Mouse (Mus musculus) limb, embryonic 13.5 days (tissue): ENCODE results near the gene 1300017J02Rik. TPM values are rescaled to one million over a fixed set of nuclear protein-coding genes. Genes with fewer than 3 reads are reported as not detected.

ENCODE experiments used
- ATAC-seq: fragments of 200-750 bp; cut with Nextera tagmentation; 2 replicates; pipeline ENCODE4 v1.8.0; 2017; ENCODE audit warnings: low read depth, moderate number of reproducible peaks, moderate TSS enrichment; ENCODE audit not compliant: low FRiP score
- H3K27ac ChIP-seq: fragments of 300-500 bp; sonication (generic); 2 replicates; pipeline ENCODE4 v1.5.1; 2015; ENCODE audit warnings: inconsistent platforms, mild to moderate bottlenecking, moderate library complexity
- H3K27me3 ChIP-seq: fragments of 300-500 bp; sonication (generic); 2 replicates; pipeline ENCODE4 v1.6.1; 2015; ENCODE audit warnings: mild to moderate bottlenecking, inconsistent platforms
- H3K36me3 ChIP-seq: fragments of 300-500 bp; sonication (generic); 2 replicates; pipeline ENCODE4 v1.6.1; 2015; ENCODE audit warnings: inconsistent platforms, mild to moderate bottlenecking, moderate library complexity
- H3K4me1 ChIP-seq: fragments of 300-500 bp; sonication (generic); 2 replicates; pipeline ENCODE4 v1.6.1; 2015; ENCODE audit warnings: inconsistent platforms
- H3K4me2 ChIP-seq: fragments of 300-500 bp; sonication (generic); replicated peaks from 2 replicates; pipeline ENCODE4 v1.6.1; 2015; ENCODE audit warnings: inconsistent platforms, mild to moderate bottlenecking, moderate library complexity
- H3K4me3 ChIP-seq: fragments of 300-500 bp; sonication (generic); 2 replicates; pipeline ENCODE4 v1.5.1; 2015; ENCODE audit warnings: moderate library complexity, mild to moderate bottlenecking, inconsistent platforms
- H3K9ac ChIP-seq: fragments of 300-500 bp; sonication (generic); 2 replicates; pipeline ENCODE4 v1.6.1; 2015; ENCODE audit warnings: mild to moderate bottlenecking, inconsistent platforms
- H3K9me3 ChIP-seq: fragments of 300-500 bp; sonication (generic); 2 replicates; pipeline ENCODE4 v1.6.1; 2016; ENCODE audit warnings: inconsistent platforms
- WGBS: fragments of 180-500 bp; shearing (Covaris S2); methylation state at CpG from one replicate; pipeline ENCODE4 v1.1.7; 2015; 5-methylcytosine and 5-hydroxymethylcytosine counted together
- polyA plus RNA-seq: library from polyadenylated mRNA; unstranded; fragments of >200 nt; fragmentation: Nextera tagmentation; extraction: Ambion mirVana; gene quantifications from 2 replicates; pipeline ENCODE4 v1.2.1, GENCODE M21; 2015

The 1300017J02Rik gene
- polyA plus RNA-seq, 1 experiment from 2014 or later: 3.0 TPM

DNA sequence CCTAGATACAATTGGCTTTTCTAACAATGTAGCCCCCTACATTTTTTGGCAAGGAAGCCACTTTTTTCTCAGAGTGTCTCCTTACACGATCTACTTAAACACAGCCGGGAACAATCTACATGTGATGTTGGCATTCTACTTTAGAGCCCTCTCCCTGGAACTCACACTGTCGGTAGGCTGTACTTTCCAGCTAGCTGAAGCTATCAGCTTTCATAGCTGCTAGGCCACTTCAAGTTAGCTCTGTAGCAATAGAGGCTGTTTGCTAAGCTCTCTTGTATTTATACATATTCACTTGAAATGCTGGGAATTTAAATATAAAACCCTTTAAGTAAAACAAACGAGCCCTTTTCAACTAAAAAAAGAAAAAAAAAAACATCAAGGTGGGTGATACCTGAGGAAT, 2.6 kb downstream of the 1300017J02Rik start:
- no peak for ATAC-seq
- Histone ChIP-seq H3K27me3 (no peaks in the 10 kb centered on the region), H3K9me3 (no peaks in the 10 kb centered on the region), H3K4me1 (peaks cover 14% of the 10 kb centered on the region), H3K9ac (no peak overlapping the region), H3K36me3 (no peaks in the 10 kb centered on the region), H3K4me2 (no peak overlapping the region), H3K27ac (no peak overlapping the region), H3K4me3 (no peak overlapping the region)
- 77% methylated on average over 4 of the region's 4 CpGs for WGBS

DNA sequence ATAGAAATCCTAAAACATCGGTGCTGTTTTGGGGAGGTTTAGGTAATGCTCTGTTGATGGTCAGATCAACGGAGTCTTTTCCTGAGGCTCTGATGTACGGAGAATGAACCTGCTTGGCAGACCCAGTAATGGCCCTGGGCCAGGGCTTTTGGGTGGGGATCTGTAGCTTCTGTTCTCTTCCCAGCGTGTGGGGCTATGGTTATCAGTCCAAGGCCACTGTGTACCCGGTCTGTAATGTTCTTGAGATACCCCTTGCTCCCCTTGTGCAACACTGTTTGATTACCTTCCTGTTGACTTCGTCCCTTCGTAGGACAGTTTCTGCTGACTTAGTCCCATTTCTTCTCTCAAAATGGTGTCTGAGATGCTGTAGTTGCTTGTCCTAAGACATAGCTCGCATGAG, 3.8 kb downstream of the 1300017J02Rik start:
- Histone ChIP-seq H3K4me3 (no peak overlapping the region), H3K36me3 (no peaks in the 10 kb centered on the region), H3K9ac (no peak overlapping the region), H3K9me3 (no peaks in the 10 kb centered on the region), H3K4me2 (no peak overlapping the region), H3K4me1 (0 out of 2 replicates have a peak, but pooled peaks cover 4% of the 10 kb centered on the region), H3K27me3 (no peaks in the 10 kb centered on the region), H3K27ac (no peak overlapping the region)
- 93% methylated on average over 8 of the region's 8 CpGs for WGBS
- ATAC-seq: no peak

DNA sequence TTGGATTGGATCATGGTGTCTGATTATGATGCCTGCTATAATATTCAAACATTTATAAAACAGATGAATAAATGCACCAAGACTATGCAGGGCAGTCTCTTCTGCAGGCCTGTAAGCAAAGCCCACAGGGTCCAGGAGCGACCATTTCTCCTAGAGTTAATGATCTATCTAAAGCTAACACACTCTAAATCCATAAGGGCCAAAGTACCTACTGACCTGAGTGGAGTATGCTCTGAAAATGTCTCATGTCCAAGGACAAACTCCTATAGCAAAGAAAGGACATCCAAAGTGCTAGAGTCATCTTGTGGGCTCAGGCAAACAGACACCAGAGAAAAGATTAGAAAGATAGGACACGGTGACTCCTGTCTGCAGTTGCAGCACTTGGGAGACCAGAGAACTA, 10.4 kb downstream of the 1300017J02Rik start:
- WGBS: 90% methylated on average over 2 of the region's 2 CpGs
- Histone ChIP-seq H3K4me1 (no peaks in the 10 kb centered on the region), H3K9ac (no peak overlapping the region), H3K36me3 (no peaks in the 10 kb centered on the region), H3K9me3 (no peaks in the 10 kb centered on the region), H3K4me2 (no peak overlapping the region), H3K27ac (no peak overlapping the region), H3K4me3 (no peak overlapping the region), H3K27me3 (no peaks in the 10 kb centered on the region)
- ATAC-seq: no peak

DNA sequence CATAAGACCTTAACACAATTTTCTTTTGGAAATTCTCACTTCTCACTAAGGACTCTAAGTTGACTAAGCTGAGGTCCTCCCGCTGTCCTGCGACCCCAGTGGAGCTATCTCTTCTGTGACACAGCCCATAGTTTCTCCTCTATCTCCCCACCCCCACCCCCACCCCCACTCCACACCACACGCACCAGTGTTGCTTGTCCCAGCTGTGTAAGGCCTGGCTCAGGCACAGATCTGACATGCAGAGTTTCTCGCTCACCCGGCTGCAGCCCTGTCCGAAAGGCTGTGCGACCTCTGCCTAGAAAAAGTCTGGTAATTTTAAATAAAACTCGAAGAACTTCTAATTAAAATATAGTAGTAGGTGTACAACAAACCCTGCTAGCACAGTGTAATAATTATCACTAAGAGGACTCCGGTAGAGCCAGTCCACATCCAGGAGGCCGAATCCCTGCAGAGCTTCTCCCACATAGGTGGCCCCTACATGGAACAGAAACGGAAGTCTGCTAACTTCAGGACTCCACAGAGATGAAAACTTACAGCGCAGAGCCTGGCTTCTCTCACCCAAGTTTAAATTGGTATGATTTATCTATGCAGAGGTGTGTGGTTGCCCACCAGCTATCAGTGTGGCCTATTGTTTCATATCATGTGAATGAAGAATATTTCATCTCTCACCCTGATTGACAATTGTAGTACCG, 16.2 kb downstream of the 1300017J02Rik start:
- no peak for ATAC-seq
- H3K4me2 ChIP-seq: no peak overlapping the region
- no peaks in the 10 kb centered on the region for H3K4me1 ChIP-seq
- no peak overlapping the region for H3K9ac ChIP-seq
- 86% methylated on average over 13 of the region's 13 CpGs for WGBS
- H3K36me3 ChIP-seq: no peaks in the 10 kb centered on the region
- no peaks in the 10 kb centered on the region for H3K27me3 ChIP-seq
- H3K4me3 ChIP-seq: no peak overlapping the region
- no peaks in the 10 kb centered on the region for H3K9me3 ChIP-seq
- no peak overlapping the region for H3K27ac ChIP-seq

DNA sequence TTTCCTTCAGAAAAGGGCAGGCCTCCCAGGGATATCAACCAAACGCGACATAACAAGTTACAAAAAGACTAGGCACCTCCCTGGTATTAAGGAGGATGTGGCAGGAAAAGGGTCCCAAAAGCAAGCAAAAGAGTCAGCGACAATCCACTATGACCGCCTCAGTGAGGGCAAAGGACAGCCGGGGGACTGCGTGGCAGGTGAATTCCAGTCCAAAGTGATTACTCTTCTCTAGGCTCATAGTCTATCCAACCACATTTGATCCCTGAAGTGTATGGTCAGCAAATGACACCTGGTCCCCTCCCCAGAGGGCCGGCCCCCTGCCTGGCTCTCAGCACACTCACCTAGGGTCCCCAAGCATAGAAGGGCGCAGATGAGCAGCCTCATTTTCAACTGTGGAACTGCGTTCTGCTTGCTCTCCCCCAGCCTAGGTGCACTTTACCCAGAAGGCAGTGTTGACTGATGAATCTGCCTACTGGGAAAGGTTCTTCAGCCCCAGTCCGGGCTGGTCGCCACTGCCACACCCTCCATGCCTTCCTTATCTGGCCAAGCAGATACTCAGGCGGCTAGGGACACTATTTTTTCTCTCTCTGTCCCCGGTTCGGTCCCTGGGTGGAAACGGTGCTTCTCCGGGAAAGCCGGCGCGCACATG, 16.9 kb downstream of the 1300017J02Rik start:
- Histone ChIP-seq H3K36me3 (no peaks in the 10 kb centered on the region), H3K27ac (no peak overlapping the region), H3K9me3 (no peaks in the 10 kb centered on the region), H3K27me3 (no peaks in the 10 kb centered on the region), H3K4me1 (no peaks in the 10 kb centered on the region), H3K4me2 (no peak overlapping the region), H3K4me3 (no peak overlapping the region), H3K9ac (no peak overlapping the region)
- 89% methylated on average over 19 of the region's 19 CpGs for WGBS
- no peak for ATAC-seq

DNA sequence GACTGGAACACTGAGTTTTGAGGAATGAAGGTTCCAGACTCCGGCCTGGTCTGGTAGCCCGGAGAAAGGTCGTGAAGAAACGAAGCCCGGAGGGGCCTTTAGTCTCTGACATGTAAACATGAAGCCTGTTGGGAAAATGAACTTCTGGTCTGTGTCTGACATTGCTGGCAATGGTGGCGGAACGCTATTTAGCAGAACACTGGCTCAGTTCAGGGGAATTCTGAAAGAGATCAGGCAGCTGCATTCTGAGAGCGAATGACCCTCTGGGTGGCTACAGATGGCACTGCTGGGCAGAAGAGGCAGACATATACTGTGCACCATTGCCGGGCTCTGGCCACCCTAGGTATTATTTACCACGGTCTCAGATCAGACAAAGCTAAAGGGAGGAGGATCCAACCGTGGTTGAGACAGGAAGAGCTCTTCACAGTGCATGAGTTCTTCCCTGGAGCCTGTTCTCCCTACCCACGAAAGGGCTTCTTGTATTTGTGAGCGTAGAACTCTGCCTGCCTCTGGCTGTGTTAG, 17.9 kb downstream of the 1300017J02Rik start:
- H3K4me3 ChIP-seq: no peak overlapping the region
- no peak overlapping the region for H3K4me2 ChIP-seq
- WGBS: 73% methylated on average over 13 of the region's 13 CpGs
- H3K36me3 ChIP-seq: no peaks in the 10 kb centered on the region
- no peaks in the 10 kb centered on the region for H3K9me3 ChIP-seq
- no peak for ATAC-seq
- H3K27ac ChIP-seq: 0 out of 2 replicates have a peak overlapping the region, but pooled peaks have one; percentile 22
- H3K4me1 ChIP-seq: no peaks in the 10 kb centered on the region
- no peak overlapping the region for H3K9ac ChIP-seq
- H3K27me3 ChIP-seq: no peaks in the 10 kb centered on the region

DNA sequence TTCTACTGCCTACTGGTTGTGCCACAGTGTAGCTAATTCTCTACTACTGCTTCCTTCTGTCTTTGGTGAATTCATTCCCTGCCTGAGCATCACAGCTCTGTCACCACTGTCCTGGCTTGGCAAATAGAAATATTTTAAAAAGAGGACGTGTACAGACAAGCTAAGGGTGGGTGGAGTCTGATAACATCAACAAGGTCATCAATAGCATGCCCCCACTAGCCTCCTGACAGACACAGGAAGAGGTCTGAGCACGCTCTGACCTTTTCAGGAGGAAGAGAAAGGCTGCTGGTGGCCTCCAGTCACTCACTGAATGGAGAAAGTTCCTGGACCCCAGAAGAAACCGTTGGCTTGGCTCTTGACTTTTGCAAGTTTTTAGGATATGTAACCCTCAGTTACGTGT, 18.5 kb downstream of the 1300017J02Rik start:
- no peak for ATAC-seq
- Histone ChIP-seq H3K36me3 (no peaks in the 10 kb centered on the region), H3K4me2 (no peak overlapping the region), H3K4me3 (no peak overlapping the region), H3K27ac (no peak overlapping the region), H3K4me1 (no peaks in the 10 kb centered on the region), H3K9me3 (no peaks in the 10 kb centered on the region), H3K27me3 (no peaks in the 10 kb centered on the region), H3K9ac (no peak overlapping the region)
- 62% methylated on average over 4 of the region's 4 CpGs for WGBS

DNA sequence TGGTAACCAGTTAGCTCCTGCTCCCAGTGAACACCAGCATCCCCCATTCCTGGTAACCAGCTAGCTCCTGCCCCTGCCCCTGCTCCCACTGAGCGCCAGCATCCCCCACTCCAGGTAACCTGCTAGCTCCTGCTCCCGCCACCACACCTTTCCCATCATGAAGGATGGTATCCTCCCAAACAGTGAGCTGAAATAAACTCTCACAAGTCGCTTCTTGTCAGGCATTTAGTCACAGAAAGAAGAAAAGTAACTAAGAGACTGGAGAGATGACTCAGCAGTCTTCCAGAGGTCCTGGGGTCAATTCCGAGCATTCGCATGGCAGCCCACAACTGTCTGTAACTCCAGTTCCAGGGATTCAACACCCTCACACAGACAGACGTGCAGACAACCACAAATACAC, 28.0 kb downstream of the 1300017J02Rik start:
- WGBS: 86% methylated on average over 6 of the region's 6 CpGs
- no peaks in the 10 kb centered on the region for H3K4me1 ChIP-seq
- H3K36me3 ChIP-seq: no peaks in the 10 kb centered on the region
- H3K9ac ChIP-seq: no peak overlapping the region
- H3K27ac ChIP-seq: no peak overlapping the region
- no peak overlapping the region for H3K4me3 ChIP-seq
- H3K9me3 ChIP-seq: no peaks in the 10 kb centered on the region
- H3K4me2 ChIP-seq: no peak overlapping the region
- no peaks in the 10 kb centered on the region for H3K27me3 ChIP-seq
- no peak for ATAC-seq

DNA sequence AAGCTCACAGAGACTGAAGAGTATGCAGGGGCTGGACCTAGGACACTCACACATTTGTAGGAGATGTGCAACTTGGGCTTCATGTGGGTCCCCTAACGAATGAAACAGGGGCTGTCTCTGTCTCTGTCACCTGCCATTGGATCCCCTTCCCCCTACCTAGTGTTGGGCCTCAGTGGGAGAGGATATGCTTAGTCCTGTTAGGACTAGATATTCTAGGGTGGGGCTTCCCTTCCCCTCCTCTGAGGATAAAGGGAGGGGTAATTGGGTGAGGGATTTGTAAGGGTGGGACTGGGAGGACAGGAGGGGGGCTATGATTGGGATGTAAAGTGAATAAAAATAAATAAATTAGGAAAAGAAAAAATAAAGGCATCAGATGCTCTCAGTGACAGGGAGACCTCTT, 29.2 kb downstream of the 1300017J02Rik start:
- no peak for ATAC-seq
- H3K4me3 ChIP-seq: no peak overlapping the region
- no peaks in the 10 kb centered on the region for H3K9me3 ChIP-seq
- no peak overlapping the region for H3K27ac ChIP-seq
- no peak overlapping the region for H3K4me2 ChIP-seq
- WGBS: 65% methylated on average over 1 of the region's 1 CpGs
- H3K27me3 ChIP-seq: no peaks in the 10 kb centered on the region
- no peak overlapping the region for H3K9ac ChIP-seq
- no peaks in the 10 kb centered on the region for H3K36me3 ChIP-seq
- H3K4me1 ChIP-seq: no peaks in the 10 kb centered on the region

DNA sequence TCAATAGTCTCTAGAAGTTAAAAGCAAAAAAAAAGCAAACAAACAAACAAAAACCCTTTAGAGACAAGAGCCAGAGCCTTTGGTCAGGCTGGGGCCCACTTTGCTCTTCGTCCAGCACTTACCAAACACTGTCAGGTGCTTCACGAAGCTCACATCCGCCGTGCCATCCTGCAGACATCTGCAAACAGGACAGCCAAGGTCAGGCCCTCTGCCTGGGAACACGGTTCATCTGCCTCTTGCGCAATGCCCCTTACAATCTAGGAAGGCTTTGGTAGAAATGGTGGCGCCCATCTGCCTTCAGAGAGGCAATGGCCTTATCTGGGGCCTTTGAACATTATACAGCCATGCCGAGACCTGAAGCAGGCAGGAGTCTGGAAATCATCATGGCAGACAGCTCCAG, 30.1 kb downstream of the 1300017J02Rik start:
- Histone ChIP-seq H3K4me2 (no peak overlapping the region), H3K27me3 (no peaks in the 10 kb centered on the region), H3K9ac (no peak overlapping the region), H3K4me3 (no peak overlapping the region), H3K9me3 (no peaks in the 10 kb centered on the region), H3K27ac (no peak overlapping the region), H3K36me3 (no peaks in the 10 kb centered on the region), H3K4me1 (no peaks in the 10 kb centered on the region)
- ATAC-seq: no peak
- 70% methylated on average over 8 of the region's 8 CpGs for WGBS

DNA sequence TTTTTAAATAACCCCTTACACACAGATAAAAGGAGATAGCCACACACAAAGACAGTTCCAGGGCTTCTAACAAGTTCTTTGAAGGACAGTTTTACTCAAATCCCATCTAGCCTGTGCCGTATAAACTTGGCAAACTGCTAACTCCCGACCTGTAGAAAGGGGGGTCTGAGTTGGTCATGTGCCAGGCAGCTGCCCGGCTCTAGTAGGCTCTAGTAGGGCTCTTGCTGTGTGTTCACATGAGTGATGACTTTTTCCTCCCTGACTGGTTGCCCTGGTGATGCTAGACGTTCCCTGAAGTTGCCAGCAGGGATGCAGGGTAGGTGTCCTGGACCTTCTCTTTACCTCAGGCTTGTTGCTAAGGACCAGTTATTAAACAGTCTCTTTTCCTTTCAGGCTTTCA, 33.8 kb downstream of the 1300017J02Rik start:
- no peak overlapping the region for H3K9ac ChIP-seq
- no peak overlapping the region for H3K4me3 ChIP-seq
- no peak overlapping the region for H3K4me2 ChIP-seq
- 12% methylated on average over 4 of the region's 4 CpGs for WGBS
- no peaks in the 10 kb centered on the region for H3K36me3 ChIP-seq
- no peaks in the 10 kb centered on the region for H3K4me1 ChIP-seq
- H3K9me3 ChIP-seq: no peaks in the 10 kb centered on the region
- no peak overlapping the region for H3K27ac ChIP-seq
- H3K27me3 ChIP-seq: no peaks in the 10 kb centered on the region
- ATAC-seq: no peak

DNA sequence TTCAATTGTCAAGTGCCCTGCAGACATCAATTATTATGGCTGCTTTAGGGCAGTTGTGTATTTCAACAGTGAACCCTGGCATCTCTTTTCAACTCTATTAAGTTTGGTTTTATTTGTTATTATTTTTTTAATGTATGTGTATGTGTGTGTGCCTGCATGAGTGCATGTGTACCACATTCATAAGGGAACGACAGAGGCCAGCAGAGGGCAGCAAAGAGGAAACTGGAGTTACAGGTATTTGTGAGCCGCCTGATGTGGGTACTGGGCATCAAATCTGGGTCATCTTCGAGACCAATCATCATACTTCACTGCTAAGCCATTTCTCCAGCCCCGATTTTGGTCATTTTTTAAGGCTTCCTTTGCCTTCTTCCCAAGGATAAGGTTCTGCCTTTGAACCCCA, 39.1 kb downstream of the 1300017J02Rik start:
- WGBS: 87% methylated on average over 4 of the region's 4 CpGs
- no peaks in the 10 kb centered on the region for H3K36me3 ChIP-seq

DNA sequence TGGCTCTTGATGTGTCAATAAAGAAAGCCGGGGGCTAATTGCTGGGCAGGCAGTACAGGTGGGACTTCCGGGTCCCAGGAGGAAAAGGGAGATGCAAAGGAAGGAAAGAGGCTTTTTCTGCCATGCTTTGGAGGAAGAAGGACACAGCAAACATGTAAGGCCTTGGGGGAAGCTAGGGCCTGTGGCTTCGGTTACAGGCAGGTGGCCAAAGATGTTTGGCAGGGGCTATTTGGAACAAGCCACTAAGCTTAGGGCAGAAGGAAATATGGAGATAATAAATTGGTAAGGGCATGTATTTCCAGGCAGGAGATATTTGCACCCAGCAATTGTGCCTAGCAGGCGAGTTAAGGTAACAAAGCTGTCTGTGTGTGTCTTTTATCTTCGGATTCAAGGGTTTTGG, 52.0 kb downstream of the 1300017J02Rik start:
- H3K27me3 ChIP-seq: no peaks in the 10 kb centered on the region
- WGBS: 84% methylated on average over 5 of the region's 5 CpGs
- no peaks in the 10 kb centered on the region for H3K36me3 ChIP-seq
- no peaks in the 10 kb centered on the region for H3K4me1 ChIP-seq
- no peak overlapping the region for H3K4me2 ChIP-seq
- no peak for ATAC-seq
- H3K9ac ChIP-seq: no peak overlapping the region
- no peaks in the 10 kb centered on the region for H3K9me3 ChIP-seq
- no peak overlapping the region for H3K27ac ChIP-seq
- H3K4me3 ChIP-seq: no peak overlapping the region

More for the DNA sequence above, 39.1 kb downstream of the 1300017J02Rik start:
- H3K27me3 ChIP-seq: no peaks in the 10 kb centered on the region
- H3K4me2 ChIP-seq: no peak overlapping the region
- ATAC-seq: no peak
- H3K9ac ChIP-seq: no peak overlapping the region
- no peak overlapping the region for H3K27ac ChIP-seq
- H3K9me3 ChIP-seq: no peaks in the 10 kb centered on the region
- no peak overlapping the region for H3K4me3 ChIP-seq
- H3K4me1 ChIP-seq: no peaks in the 10 kb centered on the region
